Comparison of ENCODE assay signal across 9 mouse cellular contexts in genomic region chr16:84559569-84560278, GRCm38 (mm10). TPM values are rescaled to one million over a fixed set of nuclear protein-coding genes. Genes with fewer than 3 reads are reported as not detected.
DNase-seq lines count a peak whose midpoint lies in the region; ATAC-seq and TF ChIP-seq lines count a peak whose summit lies in the region.
"Had no signal": no experiment of that assay in that cellular context is flagged by ENCODE, and none has a peak within 500 bp of the region (broad histone marks: within the 10 kb centered on the region; RNA-seq: fewer than 3 reads in every experiment).

No protein-coding gene starts in this region.

- 0 out of 2 replicates have a peak overlapping the region, but pooled peaks have one; percentile 4 for H3K4me2 ChIP-seq in heart, embryonic 12.5 days
- peak overlapping the region; percentile 22 for H3K4me2 ChIP-seq in embryonic facial prominence, embryonic 15.5 days (replicated peaks)
- H3K4me2 ChIP-seq in midbrain, postnatal 0 days (ENCODE audit: low read depth, low read length, poor library complexity, severe bottlenecking), result peak overlapping the region; percentile 42

- no peak overlapping the region for H3K9ac ChIP-seq in heart, embryonic 12.5 days
- H3K9ac ChIP-seq in embryonic facial prominence, embryonic 15.5 days, result no peak overlapping the region
- peak overlapping the region; percentile 42 for H3K9ac ChIP-seq in midbrain, postnatal 0 days (replicated peaks; ENCODE audit: low read length, poor library complexity, severe bottlenecking)

- no peak for DNase-seq in heart, adult 9 months (ENCODE audit: low spot score in 2 of 2)
- peak; percentile 29 for DNase-seq in thymus, postnatal 0 days (ENCODE audit: low spot score)
- no peak for DNase-seq in thymus, postnatal 36 days
- peak; percentile 62 for DNase-seq in midbrain, postnatal 0 days (ENCODE audit: low spot score)
- no peak for DNase-seq in kidney, adult 11 months
- no peak for DNase-seq in layer of hippocampus, adult 11-12 months (ENCODE audit: low spot score)

- H3K36me3 ChIP-seq in heart, embryonic 12.5 days, result no peaks in the 10 kb centered on the region
- no peaks in the 10 kb centered on the region for H3K36me3 ChIP-seq in embryonic facial prominence, embryonic 15.5 days
- no peaks in the 10 kb centered on the region for H3K36me3 ChIP-seq in midbrain, postnatal 0 days (ENCODE audit: insufficient read depth, low read length)

- TF ChIP-seq CTCF in midbrain, postnatal 0 days (IDR thresholded peaks at IDR 0.05), result peak; percentile 85

- H3K4me1 ChIP-seq in heart, embryonic 12.5 days (replicated peaks), result no peaks in the 10 kb centered on the region
- no peaks in the 10 kb centered on the region for H3K4me1 ChIP-seq in embryonic facial prominence, embryonic 15.5 days
- H3K4me1 ChIP-seq in midbrain, postnatal 0 days (ENCODE audit: insufficient read depth, low read length), result no peaks in the 10 kb centered on the region; the same call in 1 of the 2 replicates

- no peak for ATAC-seq in heart, embryonic 12.5 days (ENCODE audit: insufficient number of reproducible peaks, low FRiP score)
- ATAC-seq in embryonic facial prominence, embryonic 15.5 days (ENCODE audit: insufficient number of reproducible peaks, low FRiP score, low TSS enrichment, low read depth), result no peak
- no peak for ATAC-seq in midbrain, postnatal 0 days (ENCODE audit: low FRiP score)

- 27% methylated on average over 9 of the region's 9 CpGs for WGBS in heart, embryonic 12.5 days
- 12% methylated on average over 9 of the region's 9 CpGs for WGBS in embryonic facial prominence, embryonic 15.5 days
- WGBS in midbrain, postnatal 0 days, result 7% methylated on average over 9 of the region's 9 CpGs

- H3K27ac ChIP-seq in heart, embryonic 12.5 days (ENCODE audit: poor library complexity, severe bottlenecking), result no peak overlapping the region
- no peak overlapping the region for H3K27ac ChIP-seq in embryonic facial prominence, embryonic 15.5 days (replicated peaks)
- H3K27ac ChIP-seq in midbrain, postnatal 0 days (ENCODE audit: low read depth, low read length), result no peak overlapping the region

- H3K9me3 ChIP-seq in heart, embryonic 12.5 days (replicated peaks), result no peaks in the 10 kb centered on the region
- no peaks in the 10 kb centered on the region for H3K9me3 ChIP-seq in embryonic facial prominence, embryonic 15.5 days (replicated peaks)
- no peaks in the 10 kb centered on the region for H3K9me3 ChIP-seq in midbrain, postnatal 0 days (ENCODE audit: low read length)

- no peak overlapping the region for H3K4me3 ChIP-seq in heart, embryonic 12.5 days
- H3K4me3 ChIP-seq in embryonic facial prominence, embryonic 15.5 days (replicated peaks), result 0 out of 2 replicates have a peak overlapping the region, but pooled peaks have one; percentile 1
- H3K4me3 ChIP-seq in midbrain, postnatal 0 days (ENCODE audit: low read depth, low read length), result peak overlapping the region; percentile 11; the same call in 1 of the 2 replicates

- no peaks in the 10 kb centered on the region for H3K27me3 ChIP-seq in heart, embryonic 12.5 days (replicated peaks)
- no peaks in the 10 kb centered on the region for H3K27me3 ChIP-seq in embryonic facial prominence, embryonic 15.5 days
- no peaks in the 10 kb centered on the region for H3K27me3 ChIP-seq in midbrain, postnatal 0 days (ENCODE audit: insufficient read depth, low read length)

RNA-seq across cellular contexts. Expression of gene A730009L09Rik, which starts 44.8 kb away (rescaled TPM):
- not detected in 2 replicates for polyA plus RNA-seq in heart, embryonic 12.5 days (2016; fragmentation: Nextera tagmentation; extraction: Ambion mirVana)
- not detected in 2 replicates for polyA plus RNA-seq in thymus, postnatal 0 days (2015; fragmentation: Nextera tagmentation; extraction: Ambion mirVana)
- polyA plus RNA-seq in embryonic facial prominence, embryonic 15.5 days (2015; fragmentation: Nextera tagmentation; extraction: Ambion mirVana), result not detected in 2 replicates
- 0.19 and 0.60 TPM in 2 replicates for total RNA-seq in midbrain, postnatal 0 days (2014; rRNA removed)
- 0.14 and 0.15 TPM in 2 replicates for polyA plus RNA-seq in midbrain, postnatal 0 days (2015; fragmentation: Nextera tagmentation; extraction: Ambion mirVana)
- polyA plus RNA-seq: limb, embryonic 11.5 days had no signal

Comparison
In these comparisons a context has a peak if more than half of its experiments do, and no peak if none do; other contexts are left out.
1. DNase-seq: peak in thymus, postnatal 0 days (single experiment) and midbrain, postnatal 0 days (single experiment); none in heart, adult 9 months (0 of 2), thymus, postnatal 36 days (0 of 2), kidney, adult 11 months (single experiment) and layer of hippocampus, adult 11-12 months (single experiment).
2. Peak in every context shown above with its lines, with median percentiles within 50 percentile points of each other: H3K4me2 ChIP-seq.